Mouse (Mus musculus): ENCODE measurements around the gene Cap1. TPM values are rescaled to one million over a fixed set of nuclear protein-coding genes. Genes with fewer than 3 reads are reported as not detected.
A peak's percentile ranks its signal among the peaks of the same experiment; 100 is the strongest.

Gene Cap1
- total and polyA plus RNA-seq, 2 experiments from 2014 or later, result 20.6 to 59.6 TPM

DNA sequence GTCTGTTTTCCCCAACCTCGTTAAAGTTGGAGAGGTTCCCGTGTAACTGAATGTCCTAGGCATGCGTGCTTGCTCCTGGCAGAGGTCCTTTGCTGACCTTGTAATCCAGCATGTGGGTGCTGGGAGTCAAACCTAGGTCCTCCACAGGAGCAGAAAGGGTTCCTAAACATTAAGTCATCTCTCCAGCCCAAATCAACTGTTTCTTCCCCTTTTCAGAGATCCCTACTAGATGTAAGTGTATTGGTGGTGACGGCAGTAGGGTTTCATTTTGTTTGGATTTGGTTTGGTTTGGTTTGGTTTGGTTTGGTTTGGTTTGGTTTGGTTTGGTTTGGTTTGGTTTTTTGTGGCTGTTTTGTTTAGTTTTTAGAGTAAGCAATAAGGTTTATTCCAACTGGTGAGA lies 11.9 kb upstream of the Cap1 start:
- DNase-seq (ENCODE audit: low spot score) (no peak), ATAC-seq (ENCODE audit: insufficient read depth, low read depth) (no peak)
- H3K27me3 ChIP-seq (ENCODE audit: control insufficient read depth, insufficient read depth, low read length), result no peaks in the 10 kb centered on the region
- no peak for TF ChIP-seq CTCF (IDR thresholded peaks at IDR 0.05; ENCODE audit: low read depth)
- no peak for TF ChIP-seq EP300 (IDR thresholded peaks at IDR 0.05; ENCODE audit: low read depth)
- no peaks in the 10 kb centered on the region for H3K4me1 ChIP-seq (ENCODE audit: control insufficient read depth, insufficient read depth)
- H3K9me3 ChIP-seq (replicated peaks; ENCODE audit: control insufficient read depth, low read length), result no peaks in the 10 kb centered on the region
- 73% methylated on average over 4 of the region's 4 CpGs for WGBS
- H3K4me2 ChIP-seq (ENCODE audit: low read depth, low read length), result no peak overlapping the region
- H3K4me3 ChIP-seq (ENCODE audit: low read depth, low read length), result no peak overlapping the region
- no peak overlapping the region for H3K9ac ChIP-seq (replicated peaks; ENCODE audit: low read depth, low read length)
- H3K36me3 ChIP-seq (replicated peaks; ENCODE audit: control insufficient read depth, insufficient read depth, low read length), result no peaks in the 10 kb centered on the region
- no peak overlapping the region for H3K27ac ChIP-seq (ENCODE audit: low read depth)

DNA sequence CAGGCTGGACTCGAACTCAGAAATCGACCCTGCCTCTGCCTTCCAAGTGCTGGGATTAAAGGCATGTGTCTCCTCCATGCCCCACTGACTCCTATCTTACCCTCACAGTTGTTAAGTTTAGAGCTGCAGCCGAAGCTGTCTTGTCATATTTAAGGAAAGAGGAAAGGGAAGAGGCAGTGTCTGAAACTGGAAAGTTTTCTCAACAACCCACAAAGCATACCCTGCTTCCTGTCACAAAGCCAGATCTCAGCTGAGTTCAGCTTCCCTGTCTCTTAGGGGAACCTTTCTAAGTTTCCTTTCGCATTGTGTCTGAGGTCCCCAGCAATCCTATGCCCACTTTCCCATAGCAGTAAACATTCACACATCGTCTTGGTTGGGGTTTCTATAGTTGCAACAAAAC lies 6.3 kb upstream of the Cap1 start:
- TF ChIP-seq CTCF (IDR thresholded peaks at IDR 0.05; ENCODE audit: low read depth) (no peak), EP300 (IDR thresholded peaks at IDR 0.05; ENCODE audit: low read depth) (no peak)
- Histone ChIP-seq H3K4me1 (ENCODE audit: control insufficient read depth, insufficient read depth) (peaks cover 18% of the 10 kb centered on the region), H3K36me3 (replicated peaks; ENCODE audit: control insufficient read depth, insufficient read depth, low read length) (no peaks in the 10 kb centered on the region), H3K4me2 (ENCODE audit: low read depth, low read length) (no peak overlapping the region), H3K9me3 (replicated peaks; ENCODE audit: control insufficient read depth, low read length) (no peaks in the 10 kb centered on the region), H3K9ac (replicated peaks; ENCODE audit: low read depth, low read length) (no peak overlapping the region), H3K27me3 (ENCODE audit: control insufficient read depth, insufficient read depth, low read length) (no peaks in the 10 kb centered on the region), H3K27ac (ENCODE audit: low read depth) (peak overlapping the region; percentile 9; the same call in 1 of the 2 replicates), H3K4me3 (ENCODE audit: low read depth, low read length) (no peak overlapping the region)
- ATAC-seq (ENCODE audit: insufficient read depth, low read depth) (no peak), DNase-seq (ENCODE audit: low spot score) (no peak)
- 53% methylated on average over 5 of the region's 5 CpGs for WGBS

DNA sequence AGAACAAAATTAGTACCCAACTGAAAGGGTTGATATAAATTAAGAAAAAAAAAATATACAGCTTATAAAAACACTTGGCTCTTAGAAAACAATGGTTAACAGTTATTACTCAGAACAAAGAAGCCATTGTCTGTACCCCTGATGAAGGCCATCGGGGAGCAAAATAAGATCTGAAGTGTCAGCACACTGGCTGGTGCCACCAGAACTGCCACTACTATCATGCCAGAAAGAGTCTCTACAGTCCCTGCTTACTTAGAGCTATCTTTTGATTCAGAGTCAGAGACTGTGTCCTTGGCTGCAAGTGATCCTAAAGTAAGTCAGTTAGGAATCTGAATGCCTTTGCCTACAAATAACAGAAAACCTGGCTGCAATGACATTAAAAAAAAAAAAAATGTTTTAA lies 5.7 kb upstream of the Cap1 start:
- no peak for ATAC-seq (ENCODE audit: insufficient read depth, low read depth)

DNA sequence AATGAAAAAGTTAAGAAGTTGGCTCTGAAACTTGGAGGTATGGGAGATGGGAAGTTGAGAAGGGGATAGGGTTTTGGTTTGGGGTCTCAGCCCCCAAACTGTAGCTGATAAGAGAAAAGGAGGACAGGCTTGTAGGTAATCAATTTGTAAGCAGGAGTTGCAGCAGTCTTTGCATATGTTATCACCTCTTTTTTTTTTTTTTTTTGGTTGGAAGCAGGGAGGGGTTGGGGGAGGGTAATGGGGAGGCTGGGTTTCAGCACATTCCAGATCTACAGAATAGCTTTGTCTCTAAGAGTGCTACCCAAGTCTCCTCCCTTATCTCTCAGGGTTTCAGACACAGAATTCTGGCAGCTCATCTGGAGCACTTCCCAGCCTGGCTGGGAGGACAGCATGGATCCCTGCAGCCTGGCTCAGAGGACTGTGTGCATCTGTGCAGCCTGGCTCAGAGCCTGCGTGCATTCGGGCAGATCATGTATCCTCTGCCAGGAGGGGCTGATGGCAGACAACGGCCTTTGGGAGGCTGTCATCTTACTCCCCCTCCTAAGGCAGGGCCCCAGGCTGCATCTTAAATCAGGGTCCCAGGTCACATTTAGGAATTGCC lies 5.1 kb upstream of the Cap1 start:
- Histone ChIP-seq H3K4me3 (ENCODE audit: low read depth, low read length) (no peak overlapping the region), H3K27ac (ENCODE audit: low read depth) (peak overlapping the region; percentile 63), H3K4me2 (ENCODE audit: low read depth, low read length) (0 out of 2 replicates have a peak overlapping the region, but pooled peaks have one; percentile 9), H3K36me3 (replicated peaks; ENCODE audit: control insufficient read depth, insufficient read depth, low read length) (no peaks in the 10 kb centered on the region), H3K9ac (replicated peaks; ENCODE audit: low read depth, low read length) (no peak overlapping the region; the same call in 1 of the 2 replicates), H3K9me3 (replicated peaks; ENCODE audit: control insufficient read depth, low read length) (no peaks in the 10 kb centered on the region), H3K4me1 (ENCODE audit: control insufficient read depth, insufficient read depth) (peaks cover 23% of the 10 kb centered on the region), H3K27me3 (ENCODE audit: control insufficient read depth, insufficient read depth, low read length) (no peaks in the 10 kb centered on the region)
- peak; percentile 16; the same call in 1 of the 2 replicates for ATAC-seq (ENCODE audit: insufficient read depth, low read depth)
- peak; percentile 63 for DNase-seq (ENCODE audit: low spot score)
- 6% methylated on average over 3 of the region's 3 CpGs for WGBS
- TF ChIP-seq EP300 (IDR thresholded peaks at IDR 0.05; ENCODE audit: low read depth) (no peak), CTCF (IDR thresholded peaks at IDR 0.05; ENCODE audit: low read depth) (no peak)

More for the DNA sequence above, 5.7 kb upstream of the Cap1 start:
- TF ChIP-seq CTCF (IDR thresholded peaks at IDR 0.05; ENCODE audit: low read depth) (no peak), EP300 (IDR thresholded peaks at IDR 0.05; ENCODE audit: low read depth) (no peak)
- WGBS, result 5% methylated on average over 1 of the region's 1 CpGs
- H3K4me2 ChIP-seq (ENCODE audit: low read depth, low read length), result no peak overlapping the region
- no peak for DNase-seq (ENCODE audit: low spot score)
- H3K36me3 ChIP-seq (replicated peaks; ENCODE audit: control insufficient read depth, insufficient read depth, low read length), result no peaks in the 10 kb centered on the region
- H3K4me3 ChIP-seq (ENCODE audit: low read depth, low read length), result no peak overlapping the region
- no peaks in the 10 kb centered on the region for H3K27me3 ChIP-seq (ENCODE audit: control insufficient read depth, insufficient read depth, low read length)
- no peaks in the 10 kb centered on the region for H3K9me3 ChIP-seq (replicated peaks; ENCODE audit: control insufficient read depth, low read length)
- peak overlapping the region; percentile 63; the same call in 1 of the 2 replicates for H3K27ac ChIP-seq (ENCODE audit: low read depth)
- no peak overlapping the region for H3K9ac ChIP-seq (replicated peaks; ENCODE audit: low read depth, low read length)
- H3K4me1 ChIP-seq (ENCODE audit: control insufficient read depth, insufficient read depth), result peaks cover 23% of the 10 kb centered on the region

DNA sequence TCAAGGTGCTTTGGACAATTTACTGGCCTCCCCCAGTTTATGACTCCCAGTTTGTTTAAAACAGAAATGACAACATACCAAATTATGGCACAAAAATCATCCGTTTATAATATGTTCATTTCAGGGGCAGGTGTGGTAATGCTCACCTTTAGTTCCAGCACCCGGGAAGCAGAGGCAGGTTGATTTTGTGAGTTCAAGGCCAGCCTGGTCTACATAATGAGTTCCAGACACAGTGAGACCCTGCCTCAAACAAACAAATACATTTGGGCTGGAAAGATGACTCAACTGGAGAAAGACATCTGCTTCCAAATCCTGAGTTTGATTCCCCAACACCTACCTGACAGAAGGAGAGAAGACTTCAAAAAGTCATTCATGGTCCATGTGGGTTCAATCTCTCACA lies 1.5 kb upstream of the Cap1 start:
- WGBS, result 83% methylated on average over 2 of the region's 2 CpGs
- TF ChIP-seq CTCF (IDR thresholded peaks at IDR 0.05; ENCODE audit: low read depth) (no peak), EP300 (IDR thresholded peaks at IDR 0.05; ENCODE audit: low read depth) (no peak)
- peak overlapping the region; percentile 77 for H3K4me2 ChIP-seq (ENCODE audit: low read depth, low read length)
- DNase-seq (ENCODE audit: low spot score) (no peak), ATAC-seq (ENCODE audit: insufficient read depth, low read depth) (no peak)
- H3K27ac ChIP-seq (ENCODE audit: low read depth), result peak overlapping the region; percentile 99
- no peaks in the 10 kb centered on the region for H3K27me3 ChIP-seq (ENCODE audit: control insufficient read depth, insufficient read depth, low read length)
- no peaks in the 10 kb centered on the region for H3K36me3 ChIP-seq (replicated peaks; ENCODE audit: control insufficient read depth, insufficient read depth, low read length)
- no peak overlapping the region for H3K9ac ChIP-seq (replicated peaks; ENCODE audit: low read depth, low read length)
- H3K4me3 ChIP-seq (ENCODE audit: low read depth, low read length), result no peak overlapping the region
- no peaks in the 10 kb centered on the region for H3K9me3 ChIP-seq (replicated peaks; ENCODE audit: control insufficient read depth, low read length)
- H3K4me1 ChIP-seq (ENCODE audit: control insufficient read depth, insufficient read depth), result peaks cover 33% of the 10 kb centered on the region

Measured in heart, postnatal 0 days (tissue).